In genomic region chr11:73084804-73085231, GRCm38 (mm10) we compare ENCODE assay signal across 10 mouse cellular contexts. TPM values are rescaled to one million over a fixed set of nuclear protein-coding genes. Genes with fewer than 3 reads are reported as not detected.
DNase-seq lines count a peak whose midpoint lies in the region; ATAC-seq lines count a peak whose summit lies in the region.
"Had no signal": no experiment of that assay in that cellular context is flagged by ENCODE, and none has a peak within 500 bp of the region (broad histone marks: within the 10 kb centered on the region; RNA-seq: fewer than 3 reads in every experiment).

No protein-coding gene starts in this region.

- H3K36me3 ChIP-seq in heart, embryonic 10.5 days = peaks cover 35% of the 10 kb centered on the region
- H3K36me3 ChIP-seq in embryonic facial prominence, embryonic 14.5 days (ENCODE audit: control insufficient read depth, insufficient read depth, low read length) = peaks cover 28% of the 10 kb centered on the region
- H3K36me3 ChIP-seq in midbrain, embryonic 15.5 days (replicated peaks) = peaks cover 25% of the 10 kb centered on the region

- H3K27ac ChIP-seq in heart, embryonic 10.5 days = peak overlapping the region; percentile 39; the same call in 1 of the 2 replicates
- H3K27ac ChIP-seq in embryonic facial prominence, embryonic 14.5 days (replicated peaks; ENCODE audit: low read depth, low read length) = no peak overlapping the region; the same call in 1 of the 2 replicates
- H3K27ac ChIP-seq in midbrain, embryonic 15.5 days = 0 out of 2 replicates have a peak overlapping the region, but pooled peaks have one; percentile 9
- H3K27ac ChIP-seq: neural tube, embryonic 12.5 days had no signal

- H3K4me3 ChIP-seq in heart, embryonic 10.5 days = no peak overlapping the region
- H3K4me3 ChIP-seq in embryonic facial prominence, embryonic 14.5 days (ENCODE audit: low read depth, low read length) = no peak overlapping the region
- no peak overlapping the region for H3K4me3 ChIP-seq in midbrain, embryonic 15.5 days
- H3K4me3 ChIP-seq: neural tube, embryonic 12.5 days had no signal

- H3K4me1 ChIP-seq in heart, embryonic 10.5 days = peaks cover 27% of the 10 kb centered on the region
- 0 out of 2 replicates have a peak, but pooled peaks cover 3% of the 10 kb centered on the region for H3K4me1 ChIP-seq in embryonic facial prominence, embryonic 14.5 days (ENCODE audit: control insufficient read depth, insufficient read depth, low read length)
- no peaks in the 10 kb centered on the region for H3K4me1 ChIP-seq in midbrain, embryonic 15.5 days
- H3K4me1 ChIP-seq: neural tube, embryonic 12.5 days had no signal

- H3K27me3 ChIP-seq in heart, embryonic 10.5 days (ENCODE audit: insufficient read depth, poor library complexity, severe bottlenecking) = no peaks in the 10 kb centered on the region
- no peaks in the 10 kb centered on the region for H3K27me3 ChIP-seq in embryonic facial prominence, embryonic 14.5 days (replicated peaks; ENCODE audit: control insufficient read depth, insufficient read depth, low read length)
- H3K27me3 ChIP-seq in midbrain, embryonic 15.5 days (replicated peaks) = no peaks in the 10 kb centered on the region
- H3K27me3 ChIP-seq: neural tube, embryonic 12.5 days had no signal

- DNase-seq in heart, embryonic 10.5 days (ENCODE audit: low spot score) = no peak
- no peak for DNase-seq in heart, adult 8-10 months (ENCODE audit: low spot score)
- DNase-seq in NIH3T3 (ENCODE audit: low read depth) = peak; percentile 11
- peak; percentile 29 for DNase-seq in embryonic facial prominence, embryonic 14.5 days (ENCODE audit: low spot score)
- peak; percentile 45 to 69 for DNase-seq in layer of hippocampus, adult 18-20 months (ENCODE audit: low spot score in 2 of 2)
- no peak for DNase-seq in gastrocnemius, postnatal 14 days
- no peak for DNase-seq in spleen, postnatal 14 days (ENCODE audit: low spot score in 2 of 2)

- ATAC-seq in embryonic facial prominence, embryonic 14.5 days (ENCODE audit: low read depth) = 0 out of 2 replicates have a peak, but pooled peaks have one; percentile 12
- no peak for ATAC-seq in midbrain, embryonic 15.5 days (replicated peaks)

- intact Hi-C loops in gastrocnemius, postnatal 14 days (cut with DNase I; ENCODE audit: low total_unique reads) = no loop called here

- 80% methylated on average over 10 of the region's 10 CpGs for WGBS in heart, embryonic 10.5 days
- 65% methylated on average over 10 of the region's 10 CpGs for WGBS in embryonic facial prominence, embryonic 14.5 days
- 76% methylated on average over 10 of the region's 10 CpGs for WGBS in midbrain, embryonic 15.5 days

- no peaks in the 10 kb centered on the region for H3K9me3 ChIP-seq in heart, embryonic 10.5 days
- no peaks in the 10 kb centered on the region for H3K9me3 ChIP-seq in embryonic facial prominence, embryonic 14.5 days (ENCODE audit: control insufficient read depth, low read length)
- no peaks in the 10 kb centered on the region for H3K9me3 ChIP-seq in midbrain, embryonic 15.5 days
- H3K9me3 ChIP-seq: G1E; neural tube, embryonic 12.5 days had no signal

- no peak overlapping the region for H3K4me2 ChIP-seq in embryonic facial prominence, embryonic 14.5 days (ENCODE audit: low read depth, low read length)
- no peak overlapping the region for H3K4me2 ChIP-seq in midbrain, embryonic 15.5 days
- H3K4me2 ChIP-seq: neural tube, embryonic 12.5 days had no signal

- H3K9ac ChIP-seq in embryonic facial prominence, embryonic 14.5 days (ENCODE audit: low read depth, low read length) = no peak overlapping the region
- no peak overlapping the region for H3K9ac ChIP-seq in midbrain, embryonic 15.5 days
- H3K9ac ChIP-seq: neural tube, embryonic 12.5 days had no signal

RNA-seq across cellular contexts. Expression of gene Itgae, which starts 5.6 kb away (rescaled TPM):
- 0.25 and 0.44 TPM in 2 replicates for polyA plus RNA-seq in heart, embryonic 10.5 days (2016; fragmentation: Nextera tagmentation; extraction: Ambion mirVana)
- total RNA-seq in heart, adult 8-10 months (2022) = under 1 TPM in 2 of 4 experiments, not detected in 2; 0.22 to 0.38 TPM
- polyA plus RNA-seq in embryonic facial prominence, embryonic 14.5 days (2014; fragmentation: Nextera tagmentation; extraction: Ambion mirVana) = 0.20 and 0.21 TPM in 2 replicates
- total RNA-seq in layer of hippocampus, adult 18-20 months (2021) = under 1 TPM; 0.10 to 0.17 TPM
- polyA plus RNA-seq in midbrain, embryonic 15.5 days (2015; fragmentation: Nextera tagmentation; extraction: Ambion mirVana) = 0.15 and 0.27 TPM in 2 replicates
- under 1 TPM; 0.07 to 0.10 TPM for total RNA-seq in gastrocnemius, postnatal 14 days (2021)

RNA-seq across cellular contexts. Expression of gene Ncbp3, which starts 37.2 kb away (rescaled TPM):
- polyA plus RNA-seq in heart, embryonic 10.5 days (2016; fragmentation: Nextera tagmentation; extraction: Ambion mirVana) = 11.2 and 11.6 TPM in 2 replicates
- 1 to 10 TPM; 5.4 to 6.6 (median 5.6) TPM for total RNA-seq in heart, adult 8-10 months (2022)
- polyA plus RNA-seq in embryonic facial prominence, embryonic 14.5 days (2014; fragmentation: Nextera tagmentation; extraction: Ambion mirVana) = 9.2 and 9.5 TPM in 2 replicates
- 10 to 100 TPM in 1 of 2 experiments, 1 to 10 TPM in 1; 9.3 to 10.4 TPM for total RNA-seq in layer of hippocampus, adult 18-20 months (2021)
- 10.9 and 12.7 TPM in 2 replicates for polyA plus RNA-seq in midbrain, embryonic 15.5 days (2015; fragmentation: Nextera tagmentation; extraction: Ambion mirVana)
- 1 to 10 TPM; 3.3 to 3.9 TPM for total RNA-seq in gastrocnemius, postnatal 14 days (2021)

RNA-seq across cellular contexts. Expression of gene Haspin, which starts 53.3 kb away (rescaled TPM):
- polyA plus RNA-seq in heart, embryonic 10.5 days (2016; fragmentation: Nextera tagmentation; extraction: Ambion mirVana) = 16.2 and 17.3 TPM in 2 replicates
- under 1 TPM; 0.08 to 0.37 (median 0.14) TPM for total RNA-seq in heart, adult 8-10 months (2022)
- polyA plus RNA-seq in embryonic facial prominence, embryonic 14.5 days (2014; fragmentation: Nextera tagmentation; extraction: Ambion mirVana) = 12.1 and 13.4 TPM in 2 replicates
- under 1 TPM; 0.10 to 0.15 TPM for total RNA-seq in layer of hippocampus, adult 18-20 months (2021)
- polyA plus RNA-seq in midbrain, embryonic 15.5 days (2015; fragmentation: Nextera tagmentation; extraction: Ambion mirVana) = 2.2 and 2.6 TPM in 2 replicates
- under 1 TPM; 0.51 to 0.76 TPM for total RNA-seq in gastrocnemius, postnatal 14 days (2021)

Comparison
In these comparisons a context has a peak if more than half of its experiments do, and no peak if none do; other contexts are left out.
1. DNase-seq: peak in NIH3T3 (single experiment), embryonic facial prominence, embryonic 14.5 days (single experiment) and layer of hippocampus, adult 18-20 months (2 of 2); none in heart, embryonic 10.5 days (single experiment), heart, adult 8-10 months (single experiment), gastrocnemius, postnatal 14 days (single experiment) and spleen, postnatal 14 days (0 of 2).